19 mouse cellular contexts compared by ENCODE assay signal in genomic region chr1:161008038-161008437, GRCm38 (mm10).
"Had no signal": no experiment of that assay in that cellular context is flagged by ENCODE, and none has a peak within 500 bp of the region (broad histone marks: within the 10 kb centered on the region; RNA-seq: fewer than 3 reads in every experiment).

No protein-coding gene starts in this region.

- H3K9ac ChIP-seq: lung, embryonic 14.5 days; midbrain, embryonic 12.5 days; neural tube, embryonic 13.5 days; neural tube, embryonic 15.5 days; stomach, embryonic 15.5 days had no signal

- H3K27ac ChIP-seq: midbrain, embryonic 10.5 days; midbrain, embryonic 12.5 days; neural tube, embryonic 13.5 days; neural tube, embryonic 15.5 days; stomach, embryonic 15.5 days; stomach, postnatal 0 days had no signal

- DNase-seq: lung, adult 18-20 months; lung, embryonic 14.5 days; lung, postnatal 10 days; lung, postnatal 4 days; midbrain, embryonic 14.5 days; retina, postnatal 1 day; right cerebral cortex, adult 18-20 months; right cerebral cortex, postnatal 14 days; thymus, adult 2 months; thymus, postnatal 25 days; thymus, postnatal 4 days had no signal

- ATAC-seq: midbrain, embryonic 16.5 days had no signal

- H3K4me1 ChIP-seq: midbrain, embryonic 12.5 days; neural tube, embryonic 13.5 days; neural tube, embryonic 15.5 days; stomach, embryonic 15.5 days had no signal

- H3K4me2 ChIP-seq: lung, embryonic 14.5 days; midbrain, embryonic 12.5 days; neural tube, embryonic 13.5 days; neural tube, embryonic 15.5 days; stomach, embryonic 15.5 days had no signal

- H3K27me3 ChIP-seq: midbrain, embryonic 12.5 days; neural tube, embryonic 13.5 days; neural tube, embryonic 15.5 days; stomach, embryonic 15.5 days had no signal

- H3K9me3 ChIP-seq: midbrain, embryonic 10.5 days; midbrain, embryonic 12.5 days; neural tube, embryonic 13.5 days; neural tube, embryonic 15.5 days; stomach, embryonic 15.5 days had no signal

- H3K4me3 ChIP-seq: midbrain, embryonic 10.5 days; midbrain, embryonic 12.5 days; myocyte; neural tube, embryonic 13.5 days; neural tube, embryonic 15.5 days; stomach, embryonic 15.5 days had no signal
